Mouse (Mus musculus) layer of hippocampus, adult 18-20 months (tissue): ENCODE data around the gene St6galnac1. TPM values are rescaled to one million over a fixed set of nuclear protein-coding genes. Genes with fewer than 3 reads are reported as not detected.

Source experiments
- DNase-seq, 2 experiments: peaks; one replicate each; pipeline ENCODE4 v3.0.0; 2022; ENCODE audit warnings: low spot score in 2 of 2
- long read RNA-seq: library from polyadenylated mRNA; stranded (forward); transcript quantifications from one replicate; pipeline ENCODE4 v2.0.0, GENCODE M21; 2021
- total RNA-seq, 2 experiments: library from RNA; stranded (reverse); gene quantifications; 2 replicates each; pipeline ENCODE4 v1.2.3; 2021

The St6galnac1 gene
- total RNA-seq = not detected
- long read RNA-seq = 0 reads

DNA sequence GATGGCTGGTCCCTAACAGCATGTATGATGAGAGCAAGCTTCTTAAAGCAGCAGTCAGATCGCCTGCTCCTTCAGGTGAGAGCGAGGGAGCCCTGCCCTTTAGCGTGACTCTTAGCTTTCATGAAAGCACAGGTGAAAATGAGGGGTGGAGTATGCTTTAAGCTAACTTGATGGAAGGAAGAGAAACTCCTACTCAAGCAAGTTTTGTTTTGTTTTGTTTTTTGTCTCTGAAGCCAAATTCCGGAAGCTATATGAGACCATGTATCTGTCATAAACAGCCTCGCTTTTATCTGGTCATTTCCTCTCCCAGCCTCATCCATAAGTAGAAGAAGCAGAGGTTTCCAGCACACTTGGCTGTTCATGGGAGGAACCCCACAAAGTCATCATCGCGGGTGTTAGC, at the start of gene St6galnac1:
Gene St6galnac1 (minus strand): TSS at position 101 of the 400 bp plus-strand sequence.
- no peak for DNase-seq

DNA sequence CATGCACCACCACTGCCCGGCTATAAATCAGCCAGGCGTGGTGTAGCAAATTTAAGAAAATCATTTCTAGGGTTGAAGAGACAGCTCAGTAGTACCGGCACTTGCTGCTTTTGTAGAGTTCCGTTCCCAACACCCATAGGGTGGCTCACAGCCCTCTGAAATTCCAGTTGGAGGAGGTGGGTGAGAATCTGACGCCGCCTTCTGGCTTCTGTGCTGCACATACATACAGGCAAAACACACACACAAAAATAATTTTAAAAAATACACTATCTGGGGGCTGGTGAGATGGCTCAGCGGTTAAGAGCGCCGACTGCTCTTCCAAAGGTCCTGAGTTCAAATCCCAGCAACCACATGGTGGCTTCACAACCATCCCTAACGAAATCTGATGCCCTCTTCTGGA, 48.6 kb upstream of the St6galnac1 start:
- DNase-seq = peak; percentile 50 to 76

DNA sequence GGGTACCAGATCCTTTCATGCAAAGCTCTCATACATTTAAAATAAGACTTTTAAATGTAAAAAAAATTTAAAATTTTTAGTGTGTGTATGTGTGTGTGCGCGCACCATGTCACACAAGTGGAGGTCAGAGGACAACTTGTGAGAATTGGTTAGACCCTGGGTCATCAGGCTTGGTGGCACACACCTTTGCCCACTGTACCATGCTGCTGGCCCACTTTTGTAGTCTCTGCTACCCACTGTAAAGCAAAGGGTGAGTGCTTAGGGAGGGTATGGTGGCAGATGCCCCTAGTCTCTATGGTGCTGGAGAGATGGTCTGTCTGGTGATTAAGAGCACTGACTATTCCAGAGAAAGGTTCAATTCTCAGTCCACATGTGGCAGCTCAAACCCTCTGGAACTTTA, 47.9 kb upstream of the St6galnac1 start:
- DNase-seq = no peak

DNA sequence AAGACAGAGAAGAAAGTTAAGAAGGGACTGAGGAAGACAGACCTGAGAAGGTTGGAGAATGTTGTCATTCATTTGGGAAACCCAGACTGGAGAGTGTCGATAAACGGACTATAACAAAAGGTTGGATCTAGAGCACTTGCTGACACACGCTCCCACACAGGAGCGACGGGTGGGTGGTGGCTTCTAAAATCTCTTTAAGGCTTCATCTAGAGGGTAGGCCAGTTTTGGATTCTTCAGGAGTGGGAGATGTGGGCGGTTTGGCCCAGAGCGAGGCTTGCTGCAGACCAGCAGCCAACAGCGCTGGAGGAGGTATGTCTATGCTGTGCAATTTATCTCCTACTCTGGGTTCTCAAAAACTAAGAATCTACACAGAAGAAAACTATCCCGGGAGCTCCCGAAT, 47.3 kb upstream of the St6galnac1 start:
- no peak for DNase-seq

DNA sequence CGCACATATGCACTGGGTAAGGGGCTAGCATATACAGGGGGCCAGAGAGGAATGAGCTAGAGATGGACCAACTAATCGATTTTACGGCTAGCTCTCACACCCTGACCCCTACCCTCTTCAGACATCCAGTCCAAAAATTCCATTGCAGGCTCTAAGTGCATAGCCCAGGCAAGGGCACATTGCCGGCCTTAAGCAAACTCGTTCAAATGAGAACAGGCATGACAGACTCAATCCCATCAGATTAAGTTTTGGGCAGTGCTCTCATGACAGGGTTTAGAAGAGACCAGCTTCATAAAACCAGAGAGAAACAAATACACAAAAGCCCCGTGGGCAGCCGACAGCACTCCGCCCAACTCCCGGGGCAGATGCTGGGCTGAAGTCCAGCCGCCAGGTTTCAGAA, 46.9 kb upstream of the St6galnac1 start:
- no peak for DNase-seq

DNA sequence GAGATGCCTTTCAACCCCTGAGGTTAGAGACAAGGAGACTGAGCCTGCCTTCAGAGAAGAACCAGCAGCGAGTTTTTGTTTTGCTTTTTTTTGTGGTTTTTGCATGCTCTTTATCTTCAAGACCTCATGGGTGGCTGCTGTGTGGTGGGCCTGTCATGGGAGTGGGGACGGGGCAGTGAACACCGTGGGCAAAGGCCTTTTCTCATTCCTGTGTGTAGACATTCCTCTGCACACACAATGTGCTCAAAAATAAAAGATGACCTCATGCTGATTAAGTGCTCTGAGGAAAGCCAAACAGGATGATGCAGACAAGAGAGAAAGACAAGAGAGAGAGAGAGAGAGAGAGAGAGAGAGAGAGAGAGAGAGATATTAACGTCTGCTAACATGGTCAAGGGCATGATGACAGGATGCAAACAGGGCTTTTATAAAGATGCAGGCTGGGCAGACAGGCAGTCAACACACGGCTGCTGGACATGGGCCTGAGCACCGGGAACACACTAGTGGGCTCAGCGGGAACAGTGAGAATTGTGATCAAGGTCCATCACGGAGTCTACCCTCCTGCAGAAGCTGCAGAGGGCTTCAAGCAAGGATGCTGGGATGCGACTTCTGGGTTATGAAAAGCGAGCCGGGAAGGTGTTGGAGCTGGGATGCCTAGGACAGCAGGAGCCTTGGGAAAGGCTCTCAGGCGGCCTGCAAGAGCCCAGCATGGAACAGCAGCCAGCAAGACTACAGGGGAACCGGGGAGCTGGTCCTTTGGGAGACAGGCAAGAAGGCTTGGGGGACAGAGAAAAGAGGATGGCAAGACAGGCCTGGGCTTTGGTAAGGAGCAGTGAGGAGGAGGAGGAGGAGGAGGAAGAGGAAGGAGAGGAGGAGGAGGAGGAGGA, 46.0 kb upstream of the St6galnac1 start:
- DNase-seq = no peak

DNA sequence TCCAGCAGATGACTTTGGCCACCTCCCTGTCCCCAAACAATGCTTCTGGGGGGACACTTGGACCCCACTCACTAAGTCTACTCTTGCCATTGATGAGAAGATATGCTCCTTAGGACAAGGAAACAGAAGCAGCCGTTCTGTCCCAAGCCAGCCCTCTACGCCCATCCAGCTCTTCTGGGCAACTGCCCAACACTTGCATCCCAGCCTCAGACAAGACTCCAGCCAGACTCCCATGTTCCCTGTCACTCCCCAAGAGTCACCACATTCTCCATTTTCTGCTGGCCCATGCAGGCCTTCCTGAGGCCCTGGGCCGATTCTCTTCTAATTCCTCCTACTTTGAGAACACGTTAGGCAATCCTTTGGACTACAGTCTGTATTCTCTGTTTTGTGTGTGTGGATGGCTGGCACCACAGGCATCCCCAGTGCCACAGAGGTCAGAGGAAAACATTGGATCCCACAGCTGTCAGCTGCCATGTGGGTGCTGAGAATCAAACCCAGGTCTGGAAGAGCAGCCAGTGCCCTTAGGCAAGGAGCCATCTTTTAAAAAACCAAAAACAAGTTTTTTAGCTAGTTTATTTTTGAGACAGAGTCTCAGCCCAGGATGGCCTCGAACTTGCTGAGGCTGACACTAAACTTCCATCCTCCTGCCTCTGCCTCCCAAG, 44.8 kb upstream of the St6galnac1 start:
- no peak for DNase-seq

DNA sequence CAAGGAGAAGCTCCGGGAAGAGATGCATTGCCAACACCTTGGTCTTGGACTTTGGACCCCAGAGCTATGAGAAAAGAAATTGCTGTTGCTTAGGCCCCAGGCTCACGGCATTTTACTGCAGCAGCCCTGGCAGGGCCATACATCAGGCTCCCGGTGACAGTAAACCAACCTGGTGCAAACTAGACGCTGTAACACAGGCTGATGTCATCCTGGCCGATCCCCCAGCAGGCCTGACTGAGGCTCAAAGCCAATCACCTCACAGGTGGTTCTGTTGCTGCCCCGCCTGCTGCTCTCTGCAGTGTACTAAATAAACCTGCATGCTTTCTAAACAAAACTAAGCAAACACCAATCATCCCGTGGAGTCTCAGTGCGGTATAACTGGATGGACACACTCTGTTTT, 43.4 kb upstream of the St6galnac1 start:
- DNase-seq = no peak

DNA sequence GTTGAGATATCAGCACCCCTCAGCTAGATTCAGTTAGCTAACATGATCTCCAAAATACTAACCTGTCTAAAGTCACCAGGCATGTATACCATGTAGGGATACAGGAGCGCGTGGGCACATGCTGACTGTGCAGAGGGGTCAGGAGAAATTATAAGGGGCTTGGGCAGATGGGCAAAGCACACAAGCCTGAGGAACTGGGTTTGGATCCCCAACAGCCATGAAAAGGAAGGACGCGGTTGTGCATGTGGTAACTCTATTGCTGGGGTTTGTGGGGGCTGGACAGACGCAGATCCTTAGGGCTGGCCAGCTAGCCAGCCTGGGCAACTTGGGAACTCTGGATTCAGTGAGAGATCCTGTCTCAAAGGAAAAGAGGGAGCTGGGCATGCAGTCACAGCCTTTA, 42.3 kb upstream of the St6galnac1 start:
- DNase-seq = no peak

DNA sequence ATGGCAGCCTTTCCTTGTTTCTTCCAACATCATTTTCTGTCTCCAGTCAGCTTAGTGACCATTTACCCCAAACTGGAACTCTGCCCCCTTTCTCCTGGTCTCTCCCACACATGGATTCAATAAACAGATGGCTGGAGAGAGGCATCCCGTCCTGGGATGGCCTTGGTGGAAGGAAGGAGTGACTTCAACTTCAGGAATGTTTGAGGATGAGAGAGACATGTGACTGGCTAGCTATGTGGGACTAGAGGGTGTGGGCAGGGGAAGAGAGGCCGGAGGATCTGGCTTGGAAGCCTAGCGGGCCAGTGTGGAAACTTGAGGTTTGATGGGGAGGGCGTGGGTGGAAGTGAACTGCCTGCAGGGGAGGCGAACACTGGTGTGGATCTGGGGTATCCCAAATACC, 41.5 kb upstream of the St6galnac1 start:
- DNase-seq = no peak

DNA sequence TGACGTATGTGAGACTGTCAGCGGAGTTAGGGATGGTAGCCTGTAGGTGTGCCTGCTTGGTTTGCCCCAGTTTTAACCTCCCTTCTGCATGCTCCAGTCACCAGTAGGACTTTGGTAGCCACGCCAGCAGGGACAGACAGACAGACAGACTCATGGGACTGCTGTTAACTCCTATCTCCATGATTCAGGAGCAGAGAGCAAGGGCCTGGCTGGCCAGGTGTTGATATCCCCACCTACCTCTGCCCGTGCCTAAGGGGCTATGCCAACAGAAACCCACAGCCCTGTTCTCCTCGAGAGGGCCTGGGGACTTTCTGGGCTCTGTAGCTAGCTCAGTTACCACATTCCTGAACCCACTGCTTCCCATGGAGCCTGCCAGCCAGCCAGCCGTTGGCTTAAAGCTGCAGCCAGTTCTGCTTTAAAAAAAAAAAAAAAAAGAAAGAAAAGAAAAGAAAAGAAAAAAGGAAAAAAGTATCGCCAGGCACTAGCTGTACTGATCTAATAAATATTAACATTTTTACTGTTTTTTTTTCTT, 39.6 kb upstream of the St6galnac1 start:
- no peak for DNase-seq

DNA sequence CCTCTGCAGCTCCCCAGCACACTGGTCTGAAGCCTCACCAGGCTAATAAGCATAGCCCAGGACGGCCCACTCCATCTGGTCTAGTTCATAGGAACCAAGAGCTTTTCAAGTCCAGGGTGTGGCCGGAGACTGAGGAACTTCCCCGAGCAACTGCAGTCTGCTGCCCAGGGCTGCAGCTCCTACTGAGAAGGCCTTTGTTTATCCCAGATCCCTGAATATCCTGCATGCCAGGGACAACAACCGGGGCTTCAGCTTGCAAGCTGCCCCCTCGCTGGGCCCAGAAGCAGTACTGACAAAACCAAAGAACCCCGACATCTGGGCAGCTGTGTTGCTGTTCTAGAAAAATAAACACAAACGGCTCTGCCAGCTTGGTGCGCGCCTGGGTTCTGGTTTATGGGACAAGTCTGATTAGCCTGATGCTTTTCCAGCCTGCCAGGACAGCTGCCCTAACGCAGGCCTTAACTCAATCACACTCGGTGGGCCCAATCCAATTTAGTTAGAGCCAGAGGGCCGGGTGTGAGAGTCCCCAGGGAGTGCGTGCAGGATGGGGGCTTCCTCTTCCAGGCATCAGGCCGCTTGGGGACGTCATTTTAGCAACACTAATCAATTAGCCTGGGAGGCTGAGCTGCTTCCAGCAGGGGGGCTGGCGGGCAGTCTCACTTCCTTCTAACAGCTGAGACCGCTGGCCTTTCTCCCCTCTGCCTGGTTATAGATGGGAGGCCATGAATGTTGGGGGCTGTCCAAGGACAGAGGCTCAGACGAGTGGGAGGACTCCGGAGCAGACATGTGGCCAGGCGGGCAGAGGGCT, 39.0 kb upstream of the St6galnac1 start:
- DNase-seq = no peak

DNA sequence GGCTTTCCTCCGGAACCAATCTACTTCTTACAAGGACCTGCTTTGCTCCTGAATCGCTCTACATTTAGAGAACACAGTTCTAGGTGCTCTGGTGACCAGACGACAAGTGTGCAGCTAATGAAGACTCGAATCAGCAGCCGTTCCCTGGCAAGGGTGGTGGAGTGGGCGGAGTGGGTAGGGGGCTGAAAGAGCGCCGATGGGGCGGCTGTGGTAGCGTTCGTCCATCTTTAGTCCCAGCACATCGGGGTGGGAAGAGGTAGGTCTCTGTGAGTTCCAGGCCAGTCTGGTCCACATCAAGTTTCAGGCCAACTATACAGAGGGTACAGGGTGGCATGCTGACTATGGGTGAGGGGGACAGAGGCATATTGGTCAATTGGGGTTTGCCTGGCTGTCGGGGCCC, 38.3 kb upstream of the St6galnac1 start:
- DNase-seq = no peak

DNA sequence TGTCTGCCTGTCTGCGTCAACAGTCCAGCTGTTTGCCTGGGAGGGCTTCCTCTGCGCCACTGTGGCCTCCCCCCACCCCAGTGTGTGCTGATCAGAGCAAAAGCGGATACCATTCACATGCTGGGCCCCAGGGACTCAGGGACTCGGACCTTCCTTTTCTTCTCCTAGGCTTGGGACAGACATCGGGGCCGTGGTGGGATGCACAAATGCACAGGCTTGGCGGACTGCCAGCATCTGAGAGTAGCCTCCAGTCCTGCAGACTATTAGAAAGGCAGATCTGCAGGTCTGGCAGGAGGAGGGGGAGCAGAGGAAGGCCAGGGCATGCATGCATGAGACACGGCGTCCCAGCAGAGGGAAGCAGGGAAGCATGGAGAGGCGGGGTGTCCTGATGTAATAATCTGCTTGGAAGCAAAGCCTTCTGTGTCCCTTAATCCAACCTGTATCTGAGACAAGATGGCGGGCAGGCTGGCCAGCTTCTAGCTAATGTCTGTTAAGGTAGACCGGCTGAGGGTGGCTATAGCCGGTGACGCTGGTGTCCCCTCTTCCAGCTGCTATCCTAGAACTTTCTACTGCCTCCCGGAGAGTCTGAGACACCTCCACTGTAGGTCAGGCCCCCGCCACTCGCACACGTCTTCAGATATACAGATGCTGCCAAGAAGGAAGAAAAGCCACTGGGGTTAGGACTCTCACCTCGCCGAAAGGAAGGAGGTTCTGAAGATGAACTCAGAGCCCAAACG, 37.7 kb upstream of the St6galnac1 start:
- DNase-seq = no peak

DNA sequence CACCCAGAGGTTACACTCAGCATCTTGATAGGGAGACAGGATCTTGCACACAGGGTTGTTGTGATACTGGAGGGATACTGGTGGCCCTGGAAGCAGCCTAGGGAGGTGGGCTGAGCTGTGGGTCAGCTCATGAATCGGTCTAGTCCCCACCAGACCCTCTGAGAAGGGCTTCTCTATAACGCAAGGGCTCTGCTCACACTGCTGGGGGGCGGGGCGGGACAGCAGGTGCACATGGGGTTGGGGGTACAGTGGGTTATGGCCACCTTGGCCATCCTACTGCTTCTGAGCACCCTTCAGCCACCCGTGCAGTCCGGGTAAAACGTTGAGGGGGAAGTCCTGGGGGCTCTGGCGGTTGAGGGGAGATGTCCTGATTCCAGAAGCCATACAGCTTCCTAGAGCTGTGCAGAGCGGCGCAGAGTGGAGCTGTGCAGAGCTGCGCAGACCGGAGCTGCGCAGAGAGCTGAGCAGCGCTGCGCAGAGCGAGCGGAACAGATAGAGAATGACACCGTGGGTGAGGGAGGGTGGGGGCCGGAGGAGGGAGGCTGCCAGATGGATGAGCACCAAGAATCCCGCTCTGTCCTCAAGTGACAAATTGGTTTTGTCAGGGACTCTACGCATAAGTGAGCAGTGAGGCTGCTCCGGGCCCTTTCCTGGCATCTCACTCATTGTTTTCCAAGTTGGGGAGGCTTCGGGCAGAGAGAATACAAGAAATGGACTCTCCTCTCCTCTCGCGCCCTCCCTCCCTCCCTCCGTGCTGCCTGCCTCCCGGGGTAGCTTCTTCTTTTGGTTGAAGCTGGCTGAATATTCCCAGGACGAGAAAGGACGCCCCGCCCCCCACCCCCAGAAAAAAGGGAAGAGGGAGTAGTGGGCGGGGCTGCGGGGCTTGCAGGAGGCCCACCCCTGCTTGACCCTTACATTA, 35.9 kb upstream of the St6galnac1 start:
- peak; percentile 80 to 88 for DNase-seq

DNA sequence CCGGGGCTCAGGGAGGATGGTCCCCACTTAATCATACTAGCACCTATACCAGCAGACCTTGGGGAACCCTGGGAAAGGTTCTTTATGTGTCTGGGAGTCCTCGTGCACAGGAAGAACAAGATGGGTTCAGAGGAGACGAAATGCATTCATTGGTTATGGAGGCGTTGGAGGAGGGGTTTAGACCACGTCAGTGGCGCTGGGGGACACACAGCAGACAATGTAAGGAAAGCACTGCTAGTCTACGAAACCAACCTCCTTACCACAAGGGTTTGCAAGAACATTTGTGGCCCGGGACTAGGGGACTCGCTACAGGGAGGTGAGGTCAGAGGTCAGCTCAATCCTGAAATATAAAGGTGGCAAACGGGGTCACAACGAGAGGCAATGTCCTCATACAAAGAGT, 35.2 kb upstream of the St6galnac1 start:
- no peak for DNase-seq

DNA sequence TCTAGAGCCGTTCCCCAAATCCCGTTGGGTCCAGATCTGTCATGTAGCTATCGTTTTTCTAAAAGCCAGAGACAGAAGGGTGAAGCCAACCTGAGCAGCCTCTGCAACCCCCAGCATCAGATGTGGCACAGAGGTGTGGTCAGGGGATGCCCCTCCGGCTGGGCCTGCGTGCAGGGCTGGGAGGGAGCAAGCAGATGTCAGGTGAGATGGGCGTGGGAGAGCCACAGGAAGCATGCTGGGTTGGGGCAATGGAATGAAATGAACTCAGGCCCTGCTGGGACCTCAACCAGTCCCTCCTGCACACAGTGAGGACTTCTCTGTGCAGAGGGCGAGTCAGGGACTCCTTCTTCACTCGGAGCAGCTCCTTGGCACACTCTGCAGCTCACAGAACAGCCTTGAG, 34.2 kb upstream of the St6galnac1 start:
- no peak for DNase-seq

DNA sequence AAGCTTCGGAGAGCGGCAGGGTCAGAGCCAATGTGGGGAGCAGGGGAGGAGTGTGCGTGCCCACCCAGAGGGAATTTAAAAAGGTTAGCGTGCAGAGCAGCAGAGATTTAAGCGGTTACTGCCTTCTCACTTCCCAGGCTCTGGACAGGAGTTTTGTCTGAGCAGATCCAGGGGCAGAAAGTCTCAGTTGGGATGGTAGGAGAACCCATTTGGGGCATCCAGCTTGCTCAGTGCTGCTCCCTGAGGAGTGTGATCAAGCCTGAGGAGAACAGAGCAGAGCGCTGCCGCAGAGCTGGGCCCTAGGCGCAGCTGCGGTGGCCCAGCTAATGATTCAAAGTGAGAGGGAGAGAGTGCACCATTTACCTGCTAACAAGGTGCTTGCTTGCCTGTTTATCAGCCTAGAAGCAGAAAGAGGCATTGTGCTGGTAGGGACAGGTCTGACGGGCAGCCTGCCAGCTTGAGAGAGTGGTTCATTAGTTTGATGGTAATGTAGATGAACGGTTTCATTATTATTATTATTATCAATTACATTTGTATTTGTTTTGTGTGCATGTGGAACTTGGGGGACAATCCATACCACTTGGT, 33.6 kb upstream of the St6galnac1 start:
- no peak for DNase-seq

DNA sequence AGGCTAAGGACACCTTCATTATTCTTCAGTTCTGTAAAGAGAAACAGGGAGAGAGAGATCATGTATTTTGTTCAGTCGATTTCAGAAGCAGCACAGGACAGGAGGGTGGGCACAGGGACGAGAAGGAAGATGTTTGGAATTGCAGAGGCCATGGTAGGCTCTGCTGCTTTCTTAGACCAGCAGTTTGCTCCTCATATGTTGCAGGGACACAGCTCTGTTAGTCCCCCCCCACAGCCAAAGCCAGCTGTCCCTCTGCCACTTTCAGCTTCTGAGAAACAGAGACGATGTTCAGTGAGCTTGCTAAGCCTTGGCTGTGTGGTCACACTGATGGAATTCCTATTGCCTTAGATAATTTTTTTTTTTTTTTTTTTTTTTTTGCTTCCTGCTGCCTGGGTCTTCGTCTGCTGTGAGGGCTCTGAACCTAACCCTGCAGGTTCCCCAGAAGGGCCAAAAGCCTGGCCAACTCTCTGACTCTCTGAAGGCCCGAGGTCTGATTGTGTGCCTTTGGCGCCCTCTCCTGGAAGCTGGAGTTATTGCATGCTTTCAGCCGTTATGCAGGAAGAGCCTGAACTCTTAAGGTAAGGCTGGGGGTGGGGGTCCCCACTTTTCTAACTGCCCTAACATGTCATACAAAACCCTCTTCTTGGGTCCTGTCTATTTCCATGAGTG, 32.8 kb upstream of the St6galnac1 start:
- DNase-seq = peak; percentile 73 to 93
